Mouse (Mus musculus) gastrocnemius, postnatal 4 days (tissue): ENCODE data around the gene Jarid2. TPM values are rescaled to one million over a fixed set of nuclear protein-coding genes. Genes with fewer than 3 reads are reported as not detected.

Experiments used
- DNase-seq, 2 experiments: peaks; one replicate each; pipeline ENCODE4 v3.0.0; 2021 to 2022; ENCODE audit warnings: low spot score in 2 of 2, mixed read lengths in 2 of 2
- total RNA-seq, 2 experiments: library from RNA; stranded (reverse); gene quantifications; 2 replicates each; pipeline ENCODE4 v1.2.3; 2021

Gene Jarid2
- total RNA-seq, 2 experiments from 2014 or later = 41.4 to 50.6 TPM

GRCm38 (mm10) chr13:44728145-44728880 is 961 bp upstream of the Jarid2 start:
- DNase-seq = no peak

DNA sequence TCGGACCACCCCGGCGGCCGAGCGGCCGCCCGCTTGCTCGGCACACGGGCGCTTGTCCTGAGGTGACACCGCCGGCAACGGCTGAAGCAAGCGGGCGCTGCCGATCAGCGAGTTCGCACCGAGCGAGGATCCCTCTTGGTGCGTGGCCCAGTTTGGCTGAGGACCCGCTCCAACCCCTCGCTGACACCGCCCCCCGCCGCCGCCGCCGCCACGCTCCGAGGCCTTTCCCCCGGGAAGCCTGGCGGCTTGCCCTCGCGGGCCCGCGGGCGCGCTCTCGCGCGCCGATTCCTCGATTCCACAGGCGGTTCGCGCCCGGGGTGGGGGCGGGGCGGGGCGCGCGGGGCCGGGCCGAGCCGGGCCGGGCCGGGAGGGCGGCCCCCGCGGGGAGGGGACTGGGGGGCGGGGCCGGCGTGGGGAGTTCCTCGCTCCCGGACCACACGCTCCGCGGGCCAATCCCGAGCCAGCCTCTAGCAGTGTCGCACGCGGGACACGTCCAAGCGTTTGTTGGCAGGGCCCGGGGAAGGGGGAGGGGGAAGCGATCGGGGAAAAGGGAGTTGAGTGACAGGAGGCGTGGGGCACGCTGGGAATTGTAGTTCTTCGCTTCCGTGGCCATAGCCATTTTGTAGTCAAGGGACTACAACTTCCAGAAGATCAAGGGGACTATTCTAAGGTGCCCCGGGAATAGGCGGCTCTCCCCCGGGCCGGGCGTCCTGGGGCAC is 1.0 kb downstream of the Jarid2 start:
- DNase-seq = peak; percentile 99 to 100

DNA sequence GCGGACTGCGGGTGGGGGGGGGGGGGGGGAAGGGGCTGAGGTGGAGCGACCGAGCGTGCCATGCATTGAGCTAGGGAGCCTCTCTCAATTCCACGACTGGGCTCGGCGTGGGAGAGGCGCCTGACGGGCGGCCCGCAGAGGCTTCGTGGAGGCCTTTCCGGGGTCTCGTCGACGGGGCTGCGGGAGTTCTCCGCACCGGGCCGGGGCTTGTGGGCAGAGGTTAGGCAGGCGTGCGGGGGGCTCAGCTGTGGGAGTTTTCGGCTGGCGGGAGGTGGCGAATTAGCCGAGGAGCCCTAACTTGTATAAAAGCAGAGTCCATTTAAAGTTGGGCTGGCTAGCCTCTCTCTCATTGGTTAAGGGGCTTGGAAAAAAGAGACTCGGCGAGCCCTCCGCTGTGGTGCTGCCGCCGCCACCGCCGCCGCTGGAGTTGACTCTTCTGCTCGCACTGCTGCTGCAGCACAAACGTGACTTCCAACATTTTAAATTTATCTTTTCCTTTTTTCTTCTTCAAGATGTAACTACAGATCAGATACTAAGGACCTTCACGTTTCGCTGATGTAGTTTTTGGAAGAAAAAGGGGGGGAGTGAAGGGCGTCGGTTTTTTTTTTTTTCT is 1.8 kb downstream of the Jarid2 start:
- peak; percentile 53 to 81 for DNase-seq

GRCm38 (mm10) chr13:44731727-44732441 is 2.6 kb downstream of the Jarid2 start:
- no peak for DNase-seq

DNA sequence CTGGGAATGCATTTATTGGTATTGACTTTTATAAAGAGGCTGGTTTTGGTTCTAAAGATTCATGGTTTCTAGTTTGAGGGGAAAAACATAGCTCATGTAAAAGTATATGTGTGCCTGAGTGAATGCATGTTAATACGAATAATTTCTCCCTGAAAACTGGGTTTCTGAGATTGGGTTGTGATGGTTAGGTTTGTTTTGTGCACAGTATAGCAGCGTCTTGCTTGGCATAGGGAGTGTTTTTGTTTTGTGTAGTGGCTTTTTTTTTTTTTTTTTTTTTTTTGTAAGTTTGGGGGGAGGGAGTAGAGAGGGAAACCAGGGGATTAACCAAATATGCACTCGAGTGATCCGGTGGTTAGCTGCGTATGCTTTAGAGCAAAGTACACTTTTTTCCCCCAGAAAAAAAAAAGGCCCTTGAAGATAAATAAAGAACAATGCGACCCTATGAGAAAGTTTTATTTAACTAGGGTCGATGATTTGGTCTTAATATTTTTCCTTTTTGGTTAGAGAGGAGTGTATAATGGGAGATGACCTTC is 3.2 kb downstream of the Jarid2 start:
- DNase-seq = no peak

DNA sequence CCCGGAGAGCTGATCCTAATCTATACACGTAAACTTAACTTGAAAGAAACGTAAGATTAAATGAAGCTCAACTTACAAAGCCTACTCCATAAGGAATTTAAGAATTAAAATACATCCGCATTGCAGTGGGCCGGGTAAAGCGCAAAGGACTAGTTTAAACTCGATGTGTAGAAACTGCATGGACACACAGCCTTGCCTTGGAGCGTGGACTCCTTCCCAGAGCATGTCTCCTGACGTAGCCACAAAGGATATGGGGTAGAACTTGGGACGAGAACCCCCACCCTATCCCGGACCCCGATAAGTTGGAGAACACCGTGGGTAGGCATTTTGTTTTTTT is 3.7 kb downstream of the Jarid2 start:
- DNase-seq = no peak

DNA sequence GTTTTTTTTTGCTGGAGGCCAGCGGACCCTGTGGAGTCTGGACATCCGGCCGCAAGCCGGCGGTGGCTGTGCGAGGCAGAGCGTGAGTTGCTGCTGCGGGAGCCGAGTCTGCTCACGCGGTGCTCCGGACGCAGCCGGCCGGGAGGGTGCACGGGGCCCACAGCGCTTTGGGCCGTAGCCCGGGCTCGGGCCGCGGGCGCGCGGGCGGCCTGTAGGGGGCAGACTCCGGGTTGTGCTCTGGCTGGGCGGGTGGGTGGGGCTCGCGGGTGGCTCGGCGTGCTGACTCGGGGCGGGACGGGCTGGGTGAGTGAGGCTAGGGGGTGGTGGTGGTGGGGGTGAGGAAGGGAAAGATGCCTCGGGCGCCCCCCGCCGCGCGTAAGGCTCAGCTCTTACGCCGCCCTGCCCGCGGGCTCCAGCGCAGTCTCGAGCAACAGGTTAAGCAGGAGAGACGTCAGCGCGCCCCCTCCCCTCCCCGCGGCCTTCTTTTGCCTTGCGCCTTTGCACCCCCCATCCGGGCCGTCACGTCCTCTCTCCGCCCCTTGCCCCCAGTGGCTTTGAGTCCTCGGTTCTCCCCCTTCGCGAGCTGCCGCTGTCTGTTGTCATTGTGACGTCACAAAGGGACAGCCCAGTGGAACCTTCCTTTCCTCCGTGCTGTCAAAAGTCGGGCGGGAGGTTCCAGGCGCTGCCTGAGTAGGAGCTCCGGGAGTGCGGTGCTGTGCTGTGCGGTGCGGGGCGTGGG is 4.3 kb downstream of the Jarid2 start:
- DNase-seq = peak; percentile 78 to 89

DNA sequence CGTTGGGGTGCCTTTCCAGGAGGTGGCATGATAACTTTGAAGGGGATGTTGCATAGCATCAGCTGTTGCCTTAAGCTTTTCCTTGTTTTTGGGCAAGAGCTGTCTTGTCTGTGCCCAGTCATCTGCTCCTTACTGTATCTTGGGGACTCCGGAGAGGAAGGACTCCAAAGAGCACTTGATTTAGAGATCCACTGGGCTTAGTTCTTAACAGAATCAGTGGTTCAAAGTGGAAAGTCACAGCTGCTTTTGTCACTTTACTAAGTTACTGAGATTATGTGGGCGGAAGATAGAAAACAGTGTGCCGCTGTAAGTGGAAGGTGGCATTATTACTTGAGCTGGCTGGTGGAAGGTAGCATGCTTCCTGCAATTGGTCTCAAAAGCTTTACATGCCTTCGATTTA is 5.2 kb downstream of the Jarid2 start:
- no peak for DNase-seq

- no peak for DNase-seq
Observed at GRCm38 (mm10) chr13:44735088-44735690, 5.9 kb downstream of the Jarid2 start.

- DNase-seq = peak in 1 of 2 experiments; percentile 21
Observed at GRCm38 (mm10) chr13:44737297-44737696, 8.0 kb downstream of the Jarid2 start.

GRCm38 (mm10) chr13:44751780-44752179 is 22.5 kb downstream of the Jarid2 start:
- DNase-seq = no peak

- DNase-seq = no peak
Observed at GRCm38 (mm10) chr13:44753206-44753605, 23.9 kb downstream of the Jarid2 start.

DNA sequence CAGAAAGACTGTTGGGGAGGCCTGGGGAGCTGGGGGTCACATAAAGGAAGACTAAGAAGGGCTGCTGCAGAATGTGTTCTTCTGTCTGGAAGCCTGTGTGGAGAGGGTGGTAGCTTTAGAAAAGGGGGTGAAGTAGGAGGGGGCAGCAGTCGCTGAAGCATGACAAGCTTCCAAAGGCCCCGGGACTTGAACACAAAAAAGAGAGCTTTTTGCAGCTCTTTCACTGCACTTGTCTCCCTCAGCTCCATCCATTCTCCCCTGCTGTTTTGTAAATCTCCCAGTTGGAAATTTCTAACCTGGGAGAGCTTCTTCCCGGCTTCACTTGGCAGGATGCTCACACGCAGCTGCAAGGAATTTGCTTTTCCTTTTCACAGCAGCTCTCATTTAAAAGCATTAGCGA is 26.2 kb downstream of the Jarid2 start:
- no peak for DNase-seq

GRCm38 (mm10) chr13:44758750-44759149 is 29.5 kb downstream of the Jarid2 start:
- no peak for DNase-seq

GRCm38 (mm10) chr13:44760761-44761160 is 31.5 kb downstream of the Jarid2 start:
- no peak for DNase-seq

DNA sequence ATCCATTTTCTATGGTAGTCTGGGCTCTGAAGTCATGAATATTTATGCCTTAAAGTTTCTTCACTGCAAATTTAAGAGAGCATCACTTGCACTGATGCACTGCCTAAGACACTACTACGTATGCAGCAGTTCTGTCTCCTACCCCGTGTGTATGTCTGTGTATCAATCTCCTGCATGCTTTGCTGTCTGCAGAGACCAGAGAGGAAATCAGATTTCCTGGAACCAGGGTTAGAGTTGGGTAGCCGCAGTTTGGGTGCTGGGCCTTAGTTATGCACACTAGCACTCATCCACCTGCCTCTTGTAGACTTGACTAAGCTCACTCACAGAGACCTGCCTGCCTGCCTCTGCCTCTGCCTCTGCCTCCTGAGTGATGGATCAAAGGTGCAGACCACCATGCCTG is 33.8 kb downstream of the Jarid2 start:
- DNase-seq = no peak

- DNase-seq = no peak
Observed at GRCm38 (mm10) chr13:44767751-44768150, 38.5 kb downstream of the Jarid2 start.

- DNase-seq = no peak
Observed at GRCm38 (mm10) chr13:44770808-44771605, 41.7 kb downstream of the Jarid2 start.

DNA sequence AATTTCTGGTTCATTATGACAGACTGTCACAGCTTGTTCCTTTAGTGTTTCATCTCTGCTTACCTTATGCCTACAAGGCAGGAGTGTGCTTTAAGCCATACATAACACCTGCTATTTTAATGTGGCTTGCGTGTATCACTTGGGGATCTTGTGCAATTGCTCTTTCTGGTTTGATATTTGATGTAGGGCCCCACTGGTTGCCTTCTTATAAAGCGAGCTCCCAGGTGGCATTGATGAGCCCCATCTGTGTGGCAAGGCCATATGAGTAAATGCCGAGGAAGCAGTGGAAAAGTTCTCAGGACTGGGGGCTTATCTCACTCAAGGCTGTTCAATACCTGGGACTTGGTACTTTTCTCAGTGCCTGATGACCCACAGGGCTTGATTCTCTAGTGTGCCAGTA is 43.5 kb downstream of the Jarid2 start:
- DNase-seq = no peak

- no peak for DNase-seq
Observed at GRCm38 (mm10) chr13:44774351-44774750, 45.1 kb downstream of the Jarid2 start.
